Mouse (Mus musculus): ENCODE measurements around the gene Hopx.

GRCm38 (mm10) chr5:77163597-77163996 lies 48.7 kb upstream of the Hopx start:
- no peak for TF ChIP-seq HCFC1 (IDR thresholded peaks at IDR 0.05; ENCODE audit: borderline replicate concordance, insufficient read depth, low read length)
- no peak for TF ChIP-seq ZNF384 (IDR thresholded peaks at IDR 0.05; ENCODE audit: low read depth, low read length)
- TF ChIP-seq CHD2 (IDR thresholded peaks at IDR 0.05; ENCODE audit: low read depth, low read length): no peak

Measured in ES-E14 (cell line).